Mouse (Mus musculus) limb, embryonic 14.5 days (tissue): ENCODE data around the gene Arg1. TPM values are rescaled to one million over a fixed set of nuclear protein-coding genes. Genes with fewer than 3 reads are reported as not detected.

ENCODE experiments used
- ATAC-seq: fragments of 200-750 bp; cut with Nextera tagmentation; 2 replicates; pipeline ENCODE4 v1.8.0; 2017; ENCODE audit warnings: low read depth, moderate number of reproducible peaks, moderate TSS enrichment; ENCODE audit not compliant: low FRiP score
- DNase-seq: peaks from one replicate; pipeline ENCODE4 v3.0.0-alpha.2; 2015; ENCODE audit warnings: low spot score
- H3K27ac ChIP-seq: fragments of 300-500 bp; sonication (generic); replicated peaks from 2 replicates; pipeline ENCODE4 v1.5.1; 2014; ENCODE audit warnings: low read depth, mild to moderate bottlenecking, low read length, moderate library complexity, mixed read lengths
- H3K27me3 ChIP-seq: fragments of 300-500 bp; sonication (generic); 2 replicates; pipeline ENCODE4 v1.6.1; 2014; ENCODE audit warnings: low read length, mixed read lengths; ENCODE audit not compliant: control insufficient read depth, insufficient read depth
- H3K36me3 ChIP-seq: fragments of 300-500 bp; sonication (generic); 2 replicates; pipeline ENCODE4 v1.6.1; 2014; ENCODE audit warnings: mild to moderate bottlenecking, low read length, moderate library complexity, mixed read lengths; ENCODE audit not compliant: control insufficient read depth, insufficient read depth
- H3K4me1 ChIP-seq: fragments of 300-500 bp; sonication (generic); 2 replicates; pipeline ENCODE4 v1.6.1; 2014; ENCODE audit warnings: antibody characterized with exemption, low read length, mixed read lengths; ENCODE audit not compliant: control insufficient read depth, insufficient read depth
- H3K4me2 ChIP-seq: fragments of 300-500 bp; sonication (generic); replicated peaks from 2 replicates; pipeline ENCODE4 v1.6.1; 2014; ENCODE audit warnings: low read depth, mild to moderate bottlenecking, low read length, moderate library complexity; ENCODE audit not compliant: severe bottlenecking
- H3K4me3 ChIP-seq: fragments of 300-500 bp; sonication (generic); replicated peaks from 2 replicates; pipeline ENCODE4 v1.5.1; 2014; ENCODE audit warnings: low read length
- H3K9ac ChIP-seq: fragments of 300-500 bp; sonication (generic); 2 replicates; pipeline ENCODE4 v1.6.1; 2014; ENCODE audit warnings: mild to moderate bottlenecking, low read depth, low read length, moderate library complexity; ENCODE audit not compliant: severe bottlenecking
- H3K9me3 ChIP-seq: fragments of 300-500 bp; sonication (generic); 2 replicates; pipeline ENCODE4 v1.6.1; 2016; ENCODE audit warnings: low read length; ENCODE audit not compliant: control insufficient read depth
- POLR2A ChIP-seq: fragments of 200-500 bp; IDR thresholded peaks from 2 replicates; pipeline ENCODE4 v1.8.0; 2012; ENCODE audit warnings: inconsistent platforms, mild to moderate bottlenecking, moderate library complexity, borderline replicate concordance; ENCODE audit not compliant: insufficient read depth, insufficient read length; ENCODE audit errors: extremely low read depth
- WGBS: fragments of 180-500 bp; shearing (Covaris S2); extraction: QIAGEN DNeasy Blood & Tissue Kit; methylation state at CpG from one replicate; pipeline ENCODE4 v1.1.7; 2014; 5-methylcytosine and 5-hydroxymethylcytosine counted together
- polyA plus RNA-seq, 2 experiments: library from polyadenylated mRNA; depleted of rRNA in 1 of 2; stranded (reverse) in 1 of 2; unstranded in 1 of 2; fragments of >200 nt; fragmentation: Nextera tagmentation in 1 of 2; extraction: Ambion mirVana in 1 of 2; gene quantifications; 2 replicates each; pipeline versions ENCODE4 v1.2.1 to v1.2.3; 2012 to 2014

Gene Arg1
- polyA plus RNA-seq, 2 experiments, result 2.4 to 7.8 TPM

DNA sequence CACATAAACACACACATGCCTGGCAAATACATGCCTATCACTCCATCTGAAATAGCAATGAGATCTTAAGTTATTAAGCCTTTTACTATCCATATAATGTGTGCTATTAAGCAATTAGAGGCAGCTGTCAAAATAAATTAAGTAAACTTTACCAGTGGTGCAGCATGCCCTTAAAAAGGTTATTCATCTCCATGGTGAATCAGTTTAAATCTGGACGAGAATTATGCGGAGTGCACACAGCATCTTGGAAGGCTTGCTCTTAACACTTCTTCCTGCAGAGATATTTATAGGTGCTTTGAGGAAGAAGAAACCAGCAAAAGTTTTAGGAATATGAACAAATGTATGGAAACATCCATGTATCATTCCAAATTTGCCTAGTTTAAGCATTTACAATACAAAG, 34.6 kb upstream of the Arg1 start:
- Histone ChIP-seq H3K27ac (no peak overlapping the region), H3K36me3 (no peaks in the 10 kb centered on the region), H3K4me2 (no peak overlapping the region), H3K9ac (no peak overlapping the region), H3K4me1 (peaks cover 8% of the 10 kb centered on the region; the same call in 1 of the 2 replicates), H3K9me3 (no peaks in the 10 kb centered on the region), H3K27me3 (no peaks in the 10 kb centered on the region), H3K4me3 (no peak overlapping the region)
- ATAC-seq (no peak), DNase-seq (no peak)
- no peak for TF ChIP-seq POLR2A
- WGBS, result 45% methylated on average over 2 of the region's 2 CpGs

DNA sequence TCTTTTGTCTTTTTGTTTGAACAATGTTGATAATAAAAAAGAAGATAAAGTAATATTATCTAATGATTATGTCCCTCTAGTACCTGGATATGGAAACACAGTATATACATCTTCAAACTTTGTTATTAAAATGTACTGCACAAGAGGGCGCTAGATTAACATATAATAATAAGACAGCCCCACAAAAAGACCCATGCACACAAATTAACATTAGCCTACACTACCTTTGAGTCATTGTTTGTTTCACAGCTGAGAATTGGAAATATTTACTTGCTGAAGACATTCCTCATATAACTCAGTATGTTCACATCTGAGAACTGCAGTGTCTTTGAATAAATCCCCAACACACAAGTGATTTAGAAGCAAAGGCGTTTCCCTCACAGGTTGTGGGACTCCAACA, 33.8 kb upstream of the Arg1 start:
- H3K4me1 ChIP-seq, result peaks cover 8% of the 10 kb centered on the region; the same call in 1 of the 2 replicates
- H3K4me2 ChIP-seq, result no peak overlapping the region
- TF ChIP-seq POLR2A, result no peak
- WGBS, result 45% methylated on average over 2 of the region's 2 CpGs
- ATAC-seq, result no peak
- no peaks in the 10 kb centered on the region for H3K27me3 ChIP-seq
- no peaks in the 10 kb centered on the region for H3K9me3 ChIP-seq
- H3K27ac ChIP-seq, result no peak overlapping the region
- DNase-seq, result peak; percentile 69
- H3K4me3 ChIP-seq, result no peak overlapping the region
- H3K36me3 ChIP-seq, result no peaks in the 10 kb centered on the region
- no peak overlapping the region for H3K9ac ChIP-seq

DNA sequence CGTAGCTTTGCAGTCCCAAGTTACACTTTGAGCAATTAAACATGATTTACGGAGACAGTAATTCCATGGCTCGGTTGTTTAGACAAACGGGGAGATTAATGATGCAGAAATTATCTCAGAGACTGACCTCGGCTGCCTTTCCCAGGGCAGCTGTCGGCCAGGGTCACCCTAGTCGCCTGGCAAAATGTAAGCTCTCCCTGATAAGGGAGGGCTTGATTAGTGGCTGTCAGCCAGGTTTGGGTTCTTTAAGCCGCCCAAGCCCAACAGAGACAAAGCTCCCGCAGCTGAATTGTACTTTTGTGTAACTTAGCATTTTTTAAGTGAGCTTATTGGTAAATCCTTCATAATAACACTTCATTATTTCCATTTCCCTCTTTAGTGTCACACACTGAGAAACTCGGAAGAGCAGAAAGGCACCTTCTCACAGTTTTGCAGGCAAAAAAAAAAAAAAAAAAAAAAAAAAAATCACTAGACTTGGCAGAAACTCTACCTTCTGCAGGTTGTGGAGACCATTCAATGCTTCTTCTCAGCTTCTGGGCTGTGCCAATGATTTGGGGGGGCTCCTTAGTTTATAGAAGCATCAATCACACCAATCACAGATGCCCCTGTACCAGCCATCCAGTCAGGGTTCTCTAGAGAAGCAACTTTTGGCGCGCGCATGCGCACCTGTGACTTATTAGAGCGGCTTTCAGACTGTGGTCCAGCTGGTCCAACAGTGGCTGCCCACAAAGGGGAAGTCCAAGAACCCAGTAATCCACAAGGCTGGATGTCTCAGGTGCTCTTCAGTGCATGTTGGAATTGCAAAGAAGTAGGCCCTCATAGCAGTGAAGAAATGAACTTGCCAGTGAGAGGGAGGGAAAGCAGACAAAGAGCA, 32.0 kb upstream of the Arg1 start:
- no peaks in the 10 kb centered on the region for H3K36me3 ChIP-seq
- no peak overlapping the region for H3K27ac ChIP-seq
- no peaks in the 10 kb centered on the region for H3K9me3 ChIP-seq
- ATAC-seq (no peak), DNase-seq (no peak)
- no peak overlapping the region for H3K4me2 ChIP-seq
- no peak overlapping the region for H3K9ac ChIP-seq
- H3K27me3 ChIP-seq, result no peaks in the 10 kb centered on the region
- H3K4me3 ChIP-seq, result no peak overlapping the region
- no peak for TF ChIP-seq POLR2A
- peaks cover 8% of the 10 kb centered on the region; the same call in 1 of the 2 replicates for H3K4me1 ChIP-seq
- WGBS, result 26% methylated on average over 15 of the region's 15 CpGs

- Histone ChIP-seq H3K4me2 (no peak overlapping the region), H3K27me3 (no peaks in the 10 kb centered on the region), H3K4me1 (peaks cover 8% of the 10 kb centered on the region; the same call in 1 of the 2 replicates), H3K36me3 (no peaks in the 10 kb centered on the region), H3K9me3 (no peaks in the 10 kb centered on the region), H3K9ac (no peak overlapping the region), H3K4me3 (no peak overlapping the region), H3K27ac (no peak overlapping the region)
- 59% methylated on average over 15 of the region's 15 CpGs for WGBS
- TF ChIP-seq POLR2A, result no peak
- ATAC-seq (no peak), DNase-seq (no peak)
Observed at GRCm38 (mm10) chr10:24958280-24959042, 31.2 kb upstream of the Arg1 start.

GRCm38 (mm10) chr10:24953876-24954275, 26.6 kb upstream of the Arg1 start:
- Histone ChIP-seq H3K4me3 (no peak overlapping the region), H3K27ac (no peak overlapping the region), H3K27me3 (no peaks in the 10 kb centered on the region), H3K9me3 (no peaks in the 10 kb centered on the region), H3K36me3 (no peaks in the 10 kb centered on the region), H3K4me1 (peaks cover under 1% of the 10 kb centered on the region; the same call in 1 of the 2 replicates), H3K9ac (no peak overlapping the region), H3K4me2 (no peak overlapping the region)
- no peak for ATAC-seq
- WGBS, result 86% methylated on average over 6 of the region's 6 CpGs
- no peak for DNase-seq
- TF ChIP-seq POLR2A, result no peak
